Mouse (Mus musculus): Measurements from ENCODE around the gene Olfr116. TPM values are rescaled to one million over a fixed set of nuclear protein-coding genes. Genes with fewer than 3 reads are reported as not detected.

The Olfr116 gene
- total RNA-seq (2021): not detected

DNA sequence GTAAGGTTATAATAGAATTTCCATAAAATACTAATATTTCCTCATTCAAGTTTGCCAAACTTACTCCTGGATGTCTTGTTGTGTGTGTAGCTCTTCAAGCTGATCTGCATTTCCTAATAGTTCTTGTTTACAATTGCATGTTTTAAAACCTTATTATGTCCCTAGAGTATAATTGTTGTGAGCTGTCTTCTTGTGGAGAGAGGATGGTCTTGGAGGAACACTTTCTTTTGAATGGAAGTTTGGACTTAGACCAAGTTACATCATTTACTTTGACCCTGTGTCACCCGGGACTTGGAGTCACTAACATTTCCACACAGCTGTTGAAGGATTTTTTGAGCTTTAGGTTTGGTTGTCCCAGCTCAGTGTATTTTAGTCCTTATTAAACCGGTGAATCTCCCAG is at the start of gene Olfr116, which contains the start of gene Olfr115:
Olfr116 (minus strand) TSS at position 191 of the 400 bp plus-strand sequence.
Olfr115 (minus strand) TSS at position 101 of the 400 bp plus-strand sequence.
- intact Hi-C loops (cut with DNase I): no loop called here
- DNase-seq (ENCODE audit: low spot score in 2 of 2): no peak

DNA sequence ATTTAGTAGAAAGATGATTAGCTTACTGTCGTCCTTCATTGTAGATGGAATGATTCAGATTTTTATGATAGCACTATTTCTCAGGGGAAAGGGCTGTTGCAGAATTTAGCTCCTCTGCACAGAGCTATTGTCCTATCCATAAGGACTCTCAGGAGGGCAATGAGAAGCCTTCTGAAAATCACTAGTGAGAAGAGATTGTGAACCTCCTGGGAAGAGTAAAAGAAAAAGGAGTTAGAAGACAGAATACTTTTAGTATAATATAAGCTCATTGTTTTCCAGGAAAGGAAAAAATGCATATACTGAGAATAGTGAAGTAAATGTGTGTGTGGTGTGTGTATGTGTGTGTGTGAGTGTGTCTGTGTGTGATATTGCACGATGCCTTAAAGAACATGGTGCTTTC is 39.7 kb upstream of the Olfr116 start, which contains the start of gene Olfr118:
Olfr118 (plus strand) TSS at position 301 of the 400 bp plus-strand sequence.
- no peak for DNase-seq (ENCODE audit: low spot score in 2 of 2)
- intact Hi-C loops (cut with DNase I): no loop called here

GRCm38 (mm10) chr17:37663682-37664081 is 36.7 kb upstream of the Olfr116 start, which contains the start of gene Olfr117:
Gene Olfr117 (minus strand): TSS chr17:37663782.
- DNase-seq (ENCODE audit: low spot score in 2 of 2): no peak
- intact Hi-C loops (cut with DNase I): no loop called here

GRCm38 (mm10) chr17:37592643-37593042 is 34.4 kb downstream of the Olfr116 start, which contains the start of gene Olfr114:
Gene Olfr114 (minus strand): TSS chr17:37592743.
- intact Hi-C loops (cut with DNase I): no loop called here
- no peak for DNase-seq (ENCODE audit: low spot score in 2 of 2)

GRCm38 (mm10) chr17:37577563-37577962 is 49.4 kb downstream of the Olfr116 start, which contains the start of gene Olfr113:
Gene Olfr113 (minus strand): TSS chr17:37577663.
- intact Hi-C loops (cut with DNase I): no loop called here
- DNase-seq (ENCODE audit: low spot score in 2 of 2): no peak

Other genes with a start within 250 kb of the Olfr116 start
- gene Olfr105-ps, start 248.2 kb downstream of the Olfr116 start, total RNA-seq (2021): not detected
- gene Olfr106-ps, start 236.8 kb downstream of the Olfr116 start, total RNA-seq (2021): not detected
- not detected for gene Olfr107, start 228.0 kb downstream of the Olfr116 start, total RNA-seq (2021)
- not detected for gene Olfr108, start 181.7 kb downstream of the Olfr116 start, total RNA-seq (2021)
- not detected for gene Olfr109, start 168.3 kb downstream of the Olfr116 start, total RNA-seq (2021)
- not detected for gene H2-M2, start 143.6 kb downstream of the Olfr116 start, total RNA-seq (2021)
- gene Olfr110, start 134.7 kb downstream of the Olfr116 start, total RNA-seq (2021): not detected
- not detected for gene Olfr111, start 119.2 kb downstream of the Olfr116 start, total RNA-seq (2021)
- not detected for gene Olfr112, start 57.7 kb downstream of the Olfr116 start, total RNA-seq (2021)
- not detected for gene Olfr113, start 49.5 kb downstream of the Olfr116 start, total RNA-seq (2021)
- not detected for gene Olfr114, start 34.5 kb downstream of the Olfr116 start, total RNA-seq (2021)
- gene Olfr115, start 90 bp downstream of the Olfr116 start, total RNA-seq (2021): not detected
- gene Olfr117, start 36.6 kb upstream of the Olfr116 start, total RNA-seq (2021): not detected
- not detected for gene Olfr118, start 39.8 kb upstream of the Olfr116 start, total RNA-seq (2021)
- gene Olfr119, start 69.4 kb upstream of the Olfr116 start, total RNA-seq (2021): not detected
- not detected for gene Olfr120, start 94.6 kb upstream of the Olfr116 start, total RNA-seq (2021)
- not detected for gene Olfr121, start 121.7 kb upstream of the Olfr116 start, total RNA-seq (2021)
- gene Olfr122, start 141.4 kb upstream of the Olfr116 start, total RNA-seq (2021): not detected
- gene Olfr123, start 166.3 kb upstream of the Olfr116 start, total RNA-seq (2021): not detected
- not detected for gene Olfr124, start 172.7 kb upstream of the Olfr116 start, total RNA-seq (2021)
- gene Olfr125, start 205.8 kb upstream of the Olfr116 start, total RNA-seq (2021): not detected
- not detected for gene Olfr126, start 220.3 kb upstream of the Olfr116 start, total RNA-seq (2021)